Mouse (Mus musculus) embryonic stem cell, embryonic (primary cell): Measurements from ENCODE around the gene Luc7l.

Source experiments
- CTCF ChIA-PET, 4 experiments: fragments of 300-600 bp in 2 of 4; fragments of 350-600 bp in 2 of 4; sonication (Branson Sonifier 250); formaldehyde crosslinking; loops; one replicate each; lab custom pipeline; 2022; ENCODE audit warnings: inconsistent platforms in 2 of 4; lab: Charles Lee
- POLR2A ChIA-PET, 4 experiments: fragments of 300-600 bp in 2 of 4; fragments of 350-600 bp in 2 of 4; sonication (Branson Sonifier 250); formaldehyde crosslinking; loops; one replicate each; lab custom pipeline; 2022; ENCODE audit warnings: antibody characterized with exemption in 4 of 4, inconsistent platforms in 1 of 4; lab: Charles Lee

The Luc7l gene

DNA sequence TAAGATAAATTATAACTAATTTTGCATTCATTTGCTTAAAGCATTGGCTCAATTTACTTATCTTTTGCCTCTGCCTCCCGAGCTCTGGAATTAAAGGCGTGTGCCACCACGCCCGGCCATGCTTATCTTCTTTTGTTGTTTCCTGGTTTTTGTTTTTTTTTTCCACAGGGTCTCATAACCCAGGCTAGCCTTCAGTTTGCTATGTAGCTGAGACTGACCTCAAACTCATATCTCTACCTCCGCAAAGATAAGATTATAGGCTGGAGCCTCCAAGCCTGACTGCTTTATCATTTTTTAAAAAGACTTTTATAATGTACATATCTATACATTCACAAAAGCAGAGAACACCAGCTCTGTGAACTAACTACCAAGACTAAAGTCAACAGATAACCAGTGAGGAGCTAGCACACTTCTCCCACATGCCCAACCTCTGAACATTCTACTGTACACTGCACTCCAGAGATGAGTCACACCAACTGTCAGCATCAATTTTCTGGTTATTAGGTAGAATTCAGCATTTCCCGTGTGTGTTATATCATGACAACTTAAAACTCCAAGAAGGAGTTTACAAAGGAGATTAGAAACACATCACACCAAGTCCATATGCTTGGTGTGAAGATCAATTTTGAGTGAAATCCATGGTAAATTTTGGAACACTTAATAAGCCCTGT, 12.4 kb upstream of the Luc7l start:
- POLR2A ChIA-PET: interaction anchor here in 3 of 4 experiments (0.6 to 6.4 kb wide), 10 partner anchors 9 to 407 kb away, joined by 3 to 63 read pairs (median 4); partner anchors contain the start of genes Luc7l (in 2 of the 3), Mrpl28 (in 1 of the 3) and Stub1 (in 1 of the 3)

GRCm38 (mm10) chr17:26240990-26241389, 11.7 kb upstream of the Luc7l start:
- ChIA-PET CTCF (interaction anchor here in 2 of 4 experiments (0.7 to 1.2 kb wide), 5 partner anchors 11 to 151 kb away, joined by 3 to 7 read pairs (median 3); partner anchors contain the start of genes Decr2 (in 1 of the 2) and Luc7l (in 1 of the 2)), POLR2A (interaction anchor here in 2 of 4 experiments (1.0 to 6.4 kb wide), 10 partner anchors 10 to 408 kb away, joined by 3 to 63 read pairs (median 4); partner anchors contain the start of genes Luc7l (in 2 of the 2), Mrpl28 (in 1 of the 2) and Stub1 (in 1 of the 2))

More for the DNA sequence above, 12.4 kb upstream of the Luc7l start:
- CTCF ChIA-PET: interaction anchor here in 2 of 4 experiments (1.1 to 1.2 kb wide), 2 partner anchors 21 to 150 kb away, joined by 3 read pairs; partner anchors contain the start of gene Decr2 (in 1 of the 2)

DNA sequence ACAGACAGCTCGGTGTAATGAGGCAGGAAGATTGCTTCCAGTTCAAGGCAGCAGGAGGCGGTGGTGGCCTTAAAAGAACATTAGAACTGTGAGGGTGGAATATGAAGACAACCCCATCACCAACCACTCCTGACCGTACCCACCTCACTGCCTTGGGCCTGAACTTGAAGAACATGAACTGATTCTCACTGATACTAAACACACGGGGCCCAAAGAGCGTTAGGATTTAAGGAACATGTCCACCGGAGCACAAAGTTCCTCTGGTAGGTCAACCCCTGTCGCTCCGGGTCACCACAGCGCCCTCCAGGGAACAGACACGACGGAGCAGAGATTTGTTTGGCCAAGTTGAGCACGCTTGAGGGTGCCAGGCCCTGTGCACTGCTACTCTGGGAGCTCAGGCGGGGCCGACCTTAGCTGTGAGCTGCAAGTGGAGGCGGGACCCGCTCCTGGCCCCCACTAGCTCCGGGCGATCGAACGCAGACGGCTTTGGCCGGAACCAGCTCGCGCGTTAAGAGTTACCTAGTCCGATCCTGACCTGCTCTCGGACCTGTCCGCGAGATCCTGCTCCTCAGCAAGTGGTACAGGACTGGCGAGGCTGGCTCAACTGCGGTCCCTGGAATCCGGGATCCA, 9.1 kb upstream of the Luc7l start:
- POLR2A ChIA-PET: interaction anchor here (0.6 to 6.4 kb wide), 41 partner anchors 9 to 1829 kb away, joined by 3 to 63 read pairs (median 4); partner anchors contain the start of genes Luc7l (in 4 of the 4), Axin1 (in 2 of the 4), Tmem8 (in 2 of the 4) and Arhgdig (in 1 of the 4)
- CTCF ChIA-PET: interaction anchor here (0.5 to 2.4 kb wide), 22 partner anchors 10 to 519 kb away, joined by 3 to 15 read pairs (median 4); partner anchors contain the start of genes Axin1 (in 1 of the 4), Decr2 (in 1 of the 4), Luc7l (in 1 of the 4) and Stub1 (in 1 of the 4)

GRCm38 (mm10) chr17:26244101-26244841, 8.4 kb upstream of the Luc7l start, which contains the start of gene Fam234a:
Gene Fam234a, minus strand, starts transcription at chr17:26244242.
- ChIA-PET POLR2A (interaction anchor here (0.6 to 6.4 kb wide), 37 partner anchors 8 to 1229 kb away, joined by 3 to 63 read pairs (median 4); partner anchors contain the start of genes Luc7l (in 3 of the 4), Axin1 (in 2 of the 4), Cramp1l (in 1 of the 4) and Rgs11 (in 1 of the 4)), CTCF (interaction anchor here (0.6 to 2.4 kb wide), 16 partner anchors 9 to 1127 kb away, joined by 3 to 15 read pairs (median 4); partner anchors contain the start of genes Decr2 (in 1 of the 4), Luc7l (in 1 of the 4) and Stub1 (in 1 of the 4))

GRCm38 (mm10) chr17:26251886-26252538, 684 bp upstream of the Luc7l start:
- ChIA-PET CTCF (interaction anchor here (0.7 to 2.2 kb wide), 10 partner anchors 9 to 475 kb away, joined by 3 to 15 read pairs (median 4); partner anchors contain the start of gene Fam234a (in 1 of the 4)), POLR2A (interaction anchor here (0.5 to 3.7 kb wide), 70 partner anchors 8 to 1450 kb away, joined by 3 to 63 read pairs (median 4); partner anchors contain the start of genes Fam234a (in 3 of the 4), Axin1 (in 2 of the 4), Tmem8 (in 2 of the 4) and Arhgdig (in 1 of the 4))

GRCm38 (mm10) chr17:26253399-26253798, 703 bp downstream of the Luc7l start:
- ChIA-PET POLR2A (interaction anchor here (0.5 to 3.7 kb wide), 45 partner anchors 8 to 1570 kb away, joined by 3 to 63 read pairs (median 5); partner anchors contain the start of genes Fam234a (in 3 of the 4), Tmem8 (in 2 of the 4), Arhgdig (in 1 of the 4) and Axin1 (in 1 of the 4)), CTCF (interaction anchor here (0.6 to 2.2 kb wide), 8 partner anchors 9 to 776 kb away, joined by 3 to 15 read pairs (median 4); partner anchors contain the start of gene Fam234a (in 1 of the 4))

- ChIA-PET POLR2A (interaction anchor here in 3 of 4 experiments (1.0 to 3.7 kb wide), 7 partner anchors 8 to 29 kb away, joined by 4 to 63 read pairs (median 55); partner anchors contain the start of gene Fam234a (in 2 of the 3)), CTCF (interaction anchor here in 1 of 4 experiments (0.6 kb wide), 1 partner anchor 13 kb away, joined by 3 read pairs; no protein-coding TSS in a partner anchor)
Measured at GRCm38 (mm10) chr17:26255313-26255712, 2.6 kb downstream of the Luc7l start.

DNA sequence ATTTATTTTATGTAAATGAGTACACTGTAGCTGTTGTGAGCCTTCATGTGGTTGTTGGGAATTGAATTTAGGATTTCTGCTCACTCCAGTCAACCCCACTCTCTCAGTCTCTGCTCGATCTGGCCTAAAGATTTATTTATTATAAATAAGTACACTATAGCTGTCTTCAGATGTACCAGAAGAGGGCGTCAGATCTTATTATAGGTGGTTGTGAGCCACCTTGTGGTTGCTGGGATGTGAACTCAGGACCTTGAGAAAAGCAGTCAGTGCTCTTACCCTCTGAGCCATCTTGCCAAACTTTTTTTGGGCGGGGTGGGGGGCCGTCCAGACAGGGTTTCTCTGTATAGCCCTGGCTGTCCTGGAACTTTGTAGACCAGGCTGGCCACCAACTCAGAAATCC, 9.1 kb downstream of the Luc7l start:
- CTCF ChIA-PET: interaction anchor here in 3 of 4 experiments (0.6 to 1.4 kb wide), 10 partner anchors 8 to 1426 kb away, joined by 3 to 7 read pairs (median 4); no protein-coding TSS in a partner anchor
- POLR2A ChIA-PET: interaction anchor here (0.7 to 5.9 kb wide), 15 partner anchors 9 to 23 kb away, joined by 3 to 60 read pairs (median 5); partner anchors contain the start of genes Luc7l (in 4 of the 4) and Fam234a (in 2 of the 4)

DNA sequence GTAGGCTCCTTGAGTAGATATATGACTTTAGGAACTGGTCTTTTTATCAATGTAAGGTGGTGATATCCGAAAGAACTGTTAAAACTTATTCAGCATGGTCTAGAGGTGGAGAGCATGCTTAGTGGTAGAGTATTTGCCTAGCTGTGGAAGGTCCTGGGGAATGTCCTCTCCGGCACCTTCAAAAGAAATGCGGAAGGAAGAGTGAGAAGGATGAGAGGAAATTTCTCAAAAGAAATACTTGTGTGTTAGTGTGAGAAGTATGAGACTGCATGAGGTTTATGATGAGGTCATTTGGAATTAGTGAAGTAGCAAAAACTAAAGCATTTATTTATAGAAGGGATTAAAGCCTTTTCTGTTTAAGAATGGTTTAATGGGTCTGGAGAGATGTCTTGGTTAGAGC, 9.7 kb downstream of the Luc7l start:
- CTCF ChIA-PET: interaction anchor here in 3 of 4 experiments (0.6 to 1.4 kb wide), 5 partner anchors 9 to 21 kb away, joined by 3 to 7 read pairs (median 5); no protein-coding TSS in a partner anchor
- POLR2A ChIA-PET: interaction anchor here in 3 of 4 experiments (0.9 to 5.9 kb wide), 12 partner anchors 9 to 22 kb away, joined by 3 to 60 read pairs (median 6); partner anchors contain the start of genes Luc7l (in 3 of the 3) and Fam234a (in 2 of the 3)

DNA sequence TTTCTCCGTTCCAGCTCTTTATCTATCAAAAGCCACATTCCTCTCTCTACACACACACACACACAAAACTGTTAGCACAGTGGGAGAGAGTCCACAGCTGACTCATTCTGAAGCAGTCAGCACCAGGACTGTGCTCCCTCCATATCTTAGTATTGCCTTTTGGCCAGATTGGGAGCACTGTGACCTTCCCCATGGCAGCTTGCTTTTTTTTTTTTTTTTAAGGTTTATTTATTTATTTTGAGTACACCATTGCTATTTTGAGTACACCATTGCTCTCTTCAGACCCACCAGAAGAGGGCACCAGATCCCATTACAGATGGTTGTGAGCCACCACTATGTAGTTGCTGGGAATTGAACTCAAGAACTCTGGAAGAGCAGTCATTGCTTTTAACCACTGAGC, 16.2 kb downstream of the Luc7l start:
- CTCF ChIA-PET: interaction anchor here (0.6 to 1.8 kb wide), 33 partner anchors 8 to 1145 kb away, joined by 3 to 9 read pairs (median 4); partner anchors contain the start of genes Luc7l (in 1 of the 4) and Nme4 (in 1 of the 4)
- POLR2A ChIA-PET: interaction anchor here (0.6 to 6.9 kb wide), 13 partner anchors 8 to 530 kb away, joined by 3 to 61 read pairs (median 5); partner anchors contain the start of gene Luc7l (in 3 of the 4)

- ChIA-PET POLR2A (interaction anchor here in 1 of 4 experiments (0.7 to 6.9 kb wide), 2 partner anchors 11 to 16 kb away, joined by 3 to 61 read pairs; partner anchors contain the start of gene Luc7l), CTCF (interaction anchor here in 1 of 4 experiments (1.8 kb wide), 1 partner anchor 183 kb away, joined by 5 read pairs; no protein-coding TSS in a partner anchor)
Measured at GRCm38 (mm10) chr17:26269577-26269976, 16.9 kb downstream of the Luc7l start.

DNA sequence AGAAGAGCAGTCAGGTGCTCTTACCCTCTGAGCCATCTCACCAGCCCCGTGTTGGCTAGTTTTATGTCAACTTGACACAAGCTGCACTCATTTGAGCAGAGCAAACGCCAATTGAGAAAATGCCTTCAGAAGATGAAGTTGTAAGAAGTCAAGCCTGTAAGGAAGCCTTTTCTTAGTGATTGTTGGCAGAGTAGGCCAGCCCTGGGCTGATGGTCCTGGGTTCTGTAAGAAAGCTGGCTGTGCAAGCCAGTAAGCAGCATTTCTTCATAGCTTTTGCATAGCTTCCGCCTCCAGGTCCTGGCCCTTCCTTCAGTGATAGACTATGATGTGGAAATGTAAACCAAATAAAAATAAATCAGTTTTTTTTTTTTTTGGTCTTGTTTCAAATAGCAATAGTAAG, 19.9 kb downstream of the Luc7l start:
- POLR2A ChIA-PET: interaction anchor here in 2 of 4 experiments (1.0 to 6.9 kb wide), 4 partner anchors 9 to 19 kb away, joined by 3 to 61 read pairs (median 6); partner anchors contain the start of gene Luc7l (in 1 of the 2)

DNA sequence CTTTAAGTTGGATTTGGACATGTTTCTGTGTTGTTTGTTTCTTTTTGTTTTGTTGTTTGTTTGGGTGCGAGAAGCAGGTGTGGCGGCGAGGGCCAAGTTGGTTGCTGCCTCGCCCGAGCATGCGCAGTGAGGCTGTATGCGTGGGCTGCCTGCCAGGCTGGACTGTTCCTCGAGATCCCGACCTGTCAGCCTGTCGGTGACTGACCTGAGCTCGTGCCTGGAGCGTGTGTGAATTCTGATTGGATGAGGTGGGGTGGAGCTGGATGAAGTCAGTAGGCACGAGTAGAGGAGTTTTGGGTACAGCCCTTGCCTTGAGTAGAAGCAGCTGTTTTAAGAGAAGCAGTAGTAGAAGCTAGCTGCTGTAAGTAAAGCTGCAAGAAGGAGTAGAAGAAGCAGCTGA, 23.2 kb downstream of the Luc7l start:
- POLR2A ChIA-PET: interaction anchor here in 3 of 4 experiments (0.6 to 4.3 kb wide), 21 partner anchors 9 to 152 kb away, joined by 3 to 33 read pairs (median 4); partner anchors contain the start of genes Luc7l (in 3 of the 3), Fam234a (in 2 of the 3) and Mrpl28 (in 1 of the 3)
- CTCF ChIA-PET: interaction anchor here (0.7 to 4.7 kb wide), 18 partner anchors 9 to 186 kb away, joined by 3 to 24 read pairs (median 5); partner anchors contain the start of genes Luc7l (in 2 of the 4) and Fam234a (in 1 of the 4)

More for the DNA sequence above, 19.9 kb downstream of the Luc7l start:
- CTCF ChIA-PET: interaction anchor here in 2 of 4 experiments (0.6 to 1.5 kb wide), 2 partner anchors 11 to 388 kb away, joined by 4 read pairs; no protein-coding TSS in a partner anchor

DNA sequence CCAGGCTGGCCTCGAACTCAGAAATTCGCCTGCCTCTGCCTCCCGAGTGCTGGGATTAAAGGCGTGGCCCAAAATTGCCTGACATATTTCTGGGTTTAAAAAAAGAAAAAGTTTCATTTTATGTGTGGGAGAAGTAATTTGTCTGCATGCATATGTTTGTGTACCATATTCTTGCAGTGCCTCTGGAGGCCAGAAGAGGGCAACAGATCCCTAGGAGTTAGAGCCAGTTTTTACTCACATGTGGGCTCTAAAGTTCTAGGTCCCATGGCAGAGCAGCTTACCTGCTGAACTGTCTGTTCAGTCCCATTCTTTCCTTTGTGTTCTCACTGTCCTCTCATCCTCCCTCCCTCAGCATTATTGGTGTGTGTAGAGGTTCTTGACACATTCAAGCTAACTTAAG, 24.0 kb downstream of the Luc7l start:
- POLR2A ChIA-PET: interaction anchor here (0.6 to 4.3 kb wide), 16 partner anchors 8 to 176 kb away, joined by 3 to 33 read pairs (median 4); partner anchors contain the start of genes Luc7l (in 3 of the 4) and Fam234a (in 2 of the 4)
- CTCF ChIA-PET: interaction anchor here (0.6 to 4.7 kb wide), 15 partner anchors 8 to 186 kb away, joined by 3 to 24 read pairs (median 5); no protein-coding TSS in a partner anchor
